Mouse (Mus musculus) limb, embryonic 14.5 days (tissue): Measurements from ENCODE around the gene H2-DMa. TPM values are rescaled to one million over a fixed set of nuclear protein-coding genes. Genes with fewer than 3 reads are reported as not detected.

Experiments
- ATAC-seq: fragments of 200-750 bp; cut with Nextera tagmentation; 2 replicates; pipeline ENCODE4 v1.8.0; 2017; ENCODE audit warnings: low read depth, moderate number of reproducible peaks, moderate TSS enrichment; ENCODE audit not compliant: low FRiP score
- DNase-seq: peaks from one replicate; pipeline ENCODE4 v3.0.0-alpha.2; 2015; ENCODE audit warnings: low spot score
- H3K27ac ChIP-seq: fragments of 300-500 bp; sonication (generic); replicated peaks from 2 replicates; pipeline ENCODE4 v1.5.1; 2014; ENCODE audit warnings: low read depth, mild to moderate bottlenecking, low read length, moderate library complexity, mixed read lengths
- H3K27me3 ChIP-seq: fragments of 300-500 bp; sonication (generic); 2 replicates; pipeline ENCODE4 v1.6.1; 2014; ENCODE audit warnings: low read length, mixed read lengths; ENCODE audit not compliant: control insufficient read depth, insufficient read depth
- H3K36me3 ChIP-seq: fragments of 300-500 bp; sonication (generic); 2 replicates; pipeline ENCODE4 v1.6.1; 2014; ENCODE audit warnings: mild to moderate bottlenecking, low read length, moderate library complexity, mixed read lengths; ENCODE audit not compliant: control insufficient read depth, insufficient read depth
- H3K4me1 ChIP-seq: fragments of 300-500 bp; sonication (generic); 2 replicates; pipeline ENCODE4 v1.6.1; 2014; ENCODE audit warnings: antibody characterized with exemption, low read length, mixed read lengths; ENCODE audit not compliant: control insufficient read depth, insufficient read depth
- H3K4me2 ChIP-seq: fragments of 300-500 bp; sonication (generic); replicated peaks from 2 replicates; pipeline ENCODE4 v1.6.1; 2014; ENCODE audit warnings: low read depth, mild to moderate bottlenecking, low read length, moderate library complexity; ENCODE audit not compliant: severe bottlenecking
- H3K4me3 ChIP-seq: fragments of 300-500 bp; sonication (generic); replicated peaks from 2 replicates; pipeline ENCODE4 v1.5.1; 2014; ENCODE audit warnings: low read length
- H3K9ac ChIP-seq: fragments of 300-500 bp; sonication (generic); 2 replicates; pipeline ENCODE4 v1.6.1; 2014; ENCODE audit warnings: mild to moderate bottlenecking, low read depth, low read length, moderate library complexity; ENCODE audit not compliant: severe bottlenecking
- H3K9me3 ChIP-seq: fragments of 300-500 bp; sonication (generic); 2 replicates; pipeline ENCODE4 v1.6.1; 2016; ENCODE audit warnings: low read length; ENCODE audit not compliant: control insufficient read depth
- POLR2A ChIP-seq: fragments of 200-500 bp; IDR thresholded peaks from 2 replicates; pipeline ENCODE4 v1.8.0; 2012; ENCODE audit warnings: inconsistent platforms, mild to moderate bottlenecking, moderate library complexity, borderline replicate concordance; ENCODE audit not compliant: insufficient read depth, insufficient read length; ENCODE audit errors: extremely low read depth
- WGBS: fragments of 180-500 bp; shearing (Covaris S2); extraction: QIAGEN DNeasy Blood & Tissue Kit; methylation state at CpG from one replicate; pipeline ENCODE4 v1.1.7; 2014; 5-methylcytosine and 5-hydroxymethylcytosine counted together
- polyA plus RNA-seq, 2 experiments: library from polyadenylated mRNA; depleted of rRNA in 1 of 2; stranded (reverse) in 1 of 2; unstranded in 1 of 2; fragments of >200 nt; fragmentation: Nextera tagmentation in 1 of 2; extraction: Ambion mirVana in 1 of 2; gene quantifications; 2 replicates each; pipeline versions ENCODE4 v1.2.1 to v1.2.3; 2012 to 2014

The H2-DMa gene
- polyA plus RNA-seq, 2 experiments: 13.1 to 19.0 TPM

- DNase-seq: no peak
These were observed 20.4 kb upstream of the H2-DMa start for GRCm38 (mm10) chr17:34098709-34099479.

DNA sequence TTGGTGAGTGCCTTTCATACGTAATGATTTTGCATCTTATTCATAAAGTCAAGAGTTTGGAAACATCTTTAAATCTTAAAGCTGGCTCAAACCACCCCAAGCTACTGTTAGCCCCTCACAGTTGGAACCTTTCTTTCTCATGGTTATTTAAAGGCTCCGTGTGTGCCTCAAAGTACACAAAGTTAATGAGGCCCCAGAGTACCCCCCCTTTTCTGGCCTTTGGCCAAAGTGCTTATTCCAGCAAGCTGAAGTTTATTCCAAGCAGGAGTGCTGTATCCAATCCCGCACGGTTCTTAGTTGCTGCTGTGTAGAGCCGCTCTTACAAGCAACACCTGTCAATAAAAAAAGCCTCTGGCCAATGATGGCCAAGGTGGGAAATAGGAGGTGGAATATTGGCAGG is 19.8 kb upstream of the H2-DMa start:
- DNase-seq (no peak), ATAC-seq (no peak)
- Histone ChIP-seq H3K36me3 (no peaks in the 10 kb centered on the region), H3K4me2 (no peak overlapping the region), H3K4me1 (peaks cover 3% of the 10 kb centered on the region; the same call in 1 of the 2 replicates), H3K9ac (no peak overlapping the region), H3K27ac (no peak overlapping the region), H3K9me3 (no peaks in the 10 kb centered on the region), H3K27me3 (no peaks in the 10 kb centered on the region), H3K4me3 (no peak overlapping the region)
- 16% methylated on average over 5 of the region's 5 CpGs for WGBS
- TF ChIP-seq POLR2A: no peak

More at GRCm38 (mm10) chr17:34098709-34099479, 20.4 kb upstream of the H2-DMa start:
- Histone ChIP-seq H3K4me1 (peaks cover 3% of the 10 kb centered on the region; the same call in 1 of the 2 replicates), H3K4me2 (no peak overlapping the region), H3K4me3 (no peak overlapping the region), H3K27ac (no peak overlapping the region), H3K9ac (no peak overlapping the region), H3K36me3 (no peaks in the 10 kb centered on the region), H3K27me3 (no peaks in the 10 kb centered on the region), H3K9me3 (no peaks in the 10 kb centered on the region)
- no peak for ATAC-seq
- WGBS: 40% methylated on average over 10 of the region's 10 CpGs
- no peak for TF ChIP-seq POLR2A

GRCm38 (mm10) chr17:34101185-34101584 is 18.2 kb upstream of the H2-DMa start:
- WGBS: 32% methylated on average over 5 of the region's 5 CpGs
- ATAC-seq: no peak

GRCm38 (mm10) chr17:34101604-34102032 is 17.7 kb upstream of the H2-DMa start:
- peaks cover 3% of the 10 kb centered on the region; the same call in 1 of the 2 replicates for H3K4me1 ChIP-seq
- DNase-seq: peak; percentile 95
- no peaks in the 10 kb centered on the region for H3K36me3 ChIP-seq
- TF ChIP-seq POLR2A: no peak
- 8% methylated on average over 12 of the region's 12 CpGs for WGBS
- H3K9ac ChIP-seq: no peak overlapping the region
- H3K4me2 ChIP-seq: peak overlapping the region; percentile 24; the same call in 1 of the 2 replicates
- H3K27me3 ChIP-seq: no peaks in the 10 kb centered on the region
- peak; percentile 81 for ATAC-seq
- no peaks in the 10 kb centered on the region for H3K9me3 ChIP-seq
- no peak overlapping the region; the same call in 1 of the 2 replicates for H3K4me3 ChIP-seq
- no peak overlapping the region for H3K27ac ChIP-seq

More at GRCm38 (mm10) chr17:34101185-34101584, 18.2 kb upstream of the H2-DMa start:
- H3K27ac ChIP-seq: no peak overlapping the region
- H3K4me3 ChIP-seq: no peak overlapping the region
- no peak for DNase-seq
- H3K9me3 ChIP-seq: no peaks in the 10 kb centered on the region
- no peak overlapping the region for H3K4me2 ChIP-seq
- H3K27me3 ChIP-seq: no peaks in the 10 kb centered on the region
- no peak for TF ChIP-seq POLR2A
- no peaks in the 10 kb centered on the region for H3K36me3 ChIP-seq
- H3K4me1 ChIP-seq: peaks cover 3% of the 10 kb centered on the region; the same call in 1 of the 2 replicates
- no peak overlapping the region for H3K9ac ChIP-seq

DNA sequence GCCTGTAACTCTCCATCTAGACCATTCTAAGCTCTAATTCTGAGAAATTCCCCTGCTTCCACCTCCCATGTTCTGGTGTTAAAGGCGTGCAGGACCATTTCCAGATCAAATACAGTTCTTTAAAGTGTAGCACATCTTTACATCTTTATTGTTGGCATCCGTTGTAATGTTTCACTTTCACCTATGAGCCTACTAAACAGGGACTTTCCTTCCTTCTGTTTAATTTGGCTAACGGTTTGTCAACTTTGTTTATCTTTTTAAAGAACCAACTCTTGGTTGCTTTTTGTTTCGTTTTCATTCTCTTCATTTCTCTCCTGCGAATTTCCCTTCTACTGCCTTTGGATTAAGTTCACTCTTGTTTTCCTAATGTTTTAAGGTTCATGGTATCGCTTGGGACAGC is 16.5 kb upstream of the H2-DMa start:
- H3K27ac ChIP-seq: no peak overlapping the region
- no peak overlapping the region for H3K9ac ChIP-seq
- DNase-seq (no peak), ATAC-seq (no peak)
- no peaks in the 10 kb centered on the region for H3K9me3 ChIP-seq
- TF ChIP-seq POLR2A: no peak
- no peak overlapping the region for H3K4me2 ChIP-seq
- no peaks in the 10 kb centered on the region for H3K27me3 ChIP-seq
- H3K4me3 ChIP-seq: no peak overlapping the region
- 72% methylated on average over 6 of the region's 6 CpGs for WGBS
- H3K4me1 ChIP-seq: peaks cover 3% of the 10 kb centered on the region; the same call in 1 of the 2 replicates
- no peaks in the 10 kb centered on the region for H3K36me3 ChIP-seq
